Mouse (Mus musculus): ENCODE results near the gene Lbh.

DNA sequence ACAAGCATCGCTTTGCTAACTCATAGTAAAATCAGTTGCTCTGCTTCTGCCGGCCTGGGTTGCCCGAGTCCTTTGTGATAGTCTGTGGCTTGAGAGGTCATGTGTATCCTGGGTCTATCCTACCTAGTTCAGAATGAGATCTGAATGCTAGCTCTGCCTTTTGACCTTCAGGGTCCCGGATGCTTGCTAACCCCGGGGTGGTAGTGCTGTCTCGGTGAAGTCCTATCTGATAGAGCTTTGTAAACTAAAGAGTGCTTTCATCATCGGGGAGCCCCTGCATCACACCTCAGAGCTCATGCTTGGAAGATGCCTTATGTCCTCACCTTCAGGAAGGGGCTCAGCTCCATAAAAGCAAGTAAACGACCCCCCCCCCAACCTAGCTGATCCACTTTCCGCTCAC, 19.1 kb downstream of the Lbh start:
- TF ChIP-seq CTCF (IDR thresholded peaks at IDR 0.05; ENCODE audit: borderline replicate concordance, control insufficient read depth, extremely low read depth, insufficient read depth, low read length, poor library complexity) = no peak
- no peak for TF ChIP-seq POLR2A (IDR thresholded peaks at IDR 0.05; ENCODE audit: control insufficient read depth, extremely low read depth, insufficient read depth, low read length, poor library complexity)
